Mouse (Mus musculus) liver, embryonic 11.5 days (tissue): Measurements from ENCODE around the gene Tekt1. TPM values are rescaled to one million over a fixed set of nuclear protein-coding genes. Genes with fewer than 3 reads are reported as not detected.

Experiments used
- ATAC-seq: fragments of 200-750 bp; cut with Nextera tagmentation; replicated peaks from 2 replicates; pipeline ENCODE4 v1.8.0; 2017; ENCODE audit warnings: moderate number of reproducible peaks, mild to moderate bottlenecking, moderate TSS enrichment, moderate library complexity; ENCODE audit not compliant: low FRiP score
- DNase-seq: peaks from one replicate; pipeline ENCODE4 v3.0.0-alpha.2; 2017; ENCODE audit warnings: low spot score
- H3K27ac ChIP-seq: fragments of 300-500 bp; sonication (generic); 2 replicates; pipeline ENCODE4 v1.5.1; 2014; ENCODE audit warnings: mild to moderate bottlenecking, low read depth, low read length, control low read depth
- H3K27me3 ChIP-seq: fragments of 300-500 bp; sonication (generic); replicated peaks from 2 replicates; pipeline ENCODE4 v1.6.1; 2014; ENCODE audit warnings: low read length, mixed read lengths; ENCODE audit not compliant: control insufficient read depth, insufficient read depth
- H3K36me3 ChIP-seq: fragments of 300-500 bp; sonication (generic); 2 replicates; pipeline ENCODE4 v1.6.1; 2014; ENCODE audit warnings: mild to moderate bottlenecking, low read length, moderate library complexity, mixed read lengths; ENCODE audit not compliant: control insufficient read depth, insufficient read depth
- H3K4me1 ChIP-seq: fragments of 300-500 bp; sonication (generic); replicated peaks from 2 replicates; pipeline ENCODE4 v1.6.1; 2014; ENCODE audit warnings: low read length, mixed read lengths; ENCODE audit not compliant: control insufficient read depth, insufficient read depth
- H3K4me2 ChIP-seq: fragments of 300-500 bp; sonication (generic); 2 replicates; pipeline ENCODE4 v1.6.1; 2014; ENCODE audit warnings: mild to moderate bottlenecking, control low read depth, moderate library complexity
- H3K4me3 ChIP-seq: fragments of 300-500 bp; sonication (generic); 2 replicates; pipeline ENCODE4 v1.5.1; 2014; ENCODE audit warnings: low read depth, low read length, control low read depth
- H3K9ac ChIP-seq: fragments of 300-500 bp; sonication (generic); 2 replicates; pipeline ENCODE4 v1.6.1; 2014; ENCODE audit warnings: low read depth, low read length, control low read depth
- H3K9me3 ChIP-seq: fragments of 300-500 bp; sonication (generic); 2 replicates; pipeline ENCODE4 v1.6.1; 2016; ENCODE audit warnings: low read length, inconsistent platforms, mixed read lengths; ENCODE audit not compliant: control insufficient read depth
- WGBS: fragments of 180-500 bp; shearing (Covaris S2); extraction: QIAGEN DNeasy Blood & Tissue Kit; methylation state at CpG from one replicate; pipeline ENCODE4 v1.1.7; 2014; 5-methylcytosine and 5-hydroxymethylcytosine counted together
- polyA plus RNA-seq: library from polyadenylated mRNA; unstranded; fragments of >200 nt; fragmentation: Nextera tagmentation; extraction: Ambion mirVana; gene quantifications from 2 replicates; pipeline ENCODE4 v1.2.1, GENCODE M21; 2014

Tekt1 gene
- polyA plus RNA-seq, 1 experiment from 2014 or later = 1.1 TPM

- ATAC-seq (no peak), DNase-seq (no peak)
- H3K4me3 ChIP-seq = peak within 1 kb of the TSS; percentile 17
- no peaks in the 10 kb centered on the region for H3K36me3 ChIP-seq
- peaks cover 26% of the 10 kb centered on the region for H3K27me3 ChIP-seq
- 12% methylated on average over 42 of the region's 42 CpGs for WGBS
- H3K4me2 ChIP-seq = peak within 1 kb of the TSS; percentile 43
- H3K9me3 ChIP-seq = no peaks in the 10 kb centered on the region
- H3K9ac ChIP-seq = no peak within 1 kb of the TSS
- no peaks in the 10 kb centered on the region; the same call in 1 of the 2 replicates for H3K4me1 ChIP-seq
- H3K27ac ChIP-seq = no peak within 1 kb of the TSS
These were observed 47.9 kb downstream of the Tekt1 start, which contains the start of gene Fbxo39 for GRCm38 (mm10) chr11:72314151-72314895. Fbxo39 (plus strand) TSS chr11:72314444.

- Histone ChIP-seq H3K4me3 (no peak overlapping the region), H3K4me1 (no peaks in the 10 kb centered on the region; the same call in 1 of the 2 replicates), H3K27ac (no peak overlapping the region), H3K9me3 (no peaks in the 10 kb centered on the region), H3K27me3 (peaks cover 26% of the 10 kb centered on the region), H3K36me3 (no peaks in the 10 kb centered on the region), H3K9ac (no peak overlapping the region), H3K4me2 (no peak overlapping the region)
- 74% methylated on average over 10 of the region's 10 CpGs for WGBS
- DNase-seq (no peak), ATAC-seq (no peak)
These were observed 50.8 kb downstream of the Tekt1 start for GRCm38 (mm10) chr11:72311355-72312001.

GRCm38 (mm10) chr11:72310491-72310890, 51.8 kb downstream of the Tekt1 start:
- peaks cover 24% of the 10 kb centered on the region for H3K27me3 ChIP-seq
- 54% methylated on average over 4 of the region's 4 CpGs for WGBS
- H3K27ac ChIP-seq = no peak overlapping the region
- no peak overlapping the region for H3K4me3 ChIP-seq
- no peaks in the 10 kb centered on the region for H3K9me3 ChIP-seq
- DNase-seq = no peak
- no peak for ATAC-seq
- H3K9ac ChIP-seq = no peak overlapping the region
- no peaks in the 10 kb centered on the region; the same call in 1 of the 2 replicates for H3K4me1 ChIP-seq
- no peak overlapping the region for H3K4me2 ChIP-seq
- no peaks in the 10 kb centered on the region for H3K36me3 ChIP-seq

- no peak for DNase-seq
- Histone ChIP-seq H3K4me3 (no peak overlapping the region), H3K9ac (no peak overlapping the region), H3K4me1 (no peaks in the 10 kb centered on the region), H3K36me3 (no peaks in the 10 kb centered on the region), H3K9me3 (no peaks in the 10 kb centered on the region), H3K27ac (no peak overlapping the region), H3K4me2 (no peak overlapping the region), H3K27me3 (peaks cover 9% of the 10 kb centered on the region)
- no peak for ATAC-seq
- WGBS = 36% methylated on average over 2 of the region's 2 CpGs
These were observed 53.3 kb downstream of the Tekt1 start for GRCm38 (mm10) chr11:72308982-72309381.

GRCm38 (mm10) chr11:72307461-72307860, 54.8 kb downstream of the Tekt1 start:
- no peak overlapping the region for H3K4me2 ChIP-seq
- H3K36me3 ChIP-seq = no peaks in the 10 kb centered on the region
- no peak for ATAC-seq
- H3K27me3 ChIP-seq = no peaks in the 10 kb centered on the region; the same call in 1 of the 2 replicates
- H3K4me3 ChIP-seq = no peak overlapping the region
- DNase-seq = no peak
- no peak overlapping the region for H3K27ac ChIP-seq
- WGBS = 73% methylated on average over 5 of the region's 5 CpGs
- H3K9ac ChIP-seq = no peak overlapping the region
- H3K9me3 ChIP-seq = no peaks in the 10 kb centered on the region
- no peaks in the 10 kb centered on the region for H3K4me1 ChIP-seq

- Histone ChIP-seq H3K9me3 (no peaks in the 10 kb centered on the region), H3K4me2 (no peak overlapping the region; the same call in 1 of the 2 replicates), H3K4me1 (no peaks in the 10 kb centered on the region), H3K27me3 (no peaks in the 10 kb centered on the region), H3K36me3 (no peaks in the 10 kb centered on the region), H3K9ac (no peak overlapping the region), H3K4me3 (no peak overlapping the region), H3K27ac (no peak overlapping the region)
- no peak for ATAC-seq
- 81% methylated on average over 7 of the region's 7 CpGs for WGBS
- no peak for DNase-seq
These were observed 60.0 kb downstream of the Tekt1 start for GRCm38 (mm10) chr11:72302230-72302629.

- 16% methylated on average over 6 of the region's 6 CpGs for WGBS
- no peak for ATAC-seq
- Histone ChIP-seq H3K27ac (no peak within 1 kb of the TSS), H3K4me1 (no peaks in the 10 kb centered on the region), H3K36me3 (no peaks in the 10 kb centered on the region), H3K9me3 (no peaks in the 10 kb centered on the region), H3K4me2 (peak within 1 kb of the TSS; percentile 30), H3K9ac (no peak within 1 kb of the TSS; the same call in 1 of the 2 replicates), H3K4me3 (peak within 1 kb of the TSS; percentile 16; the same call in 1 of the 2 replicates), H3K27me3 (no peaks in the 10 kb centered on the region)
- DNase-seq = no peak
These were observed 60.9 kb downstream of the Tekt1 start, which contains the start of gene Xaf1 for GRCm38 (mm10) chr11:72301334-72301733. Xaf1 (plus strand) TSS chr11:72301629.
